Mouse (Mus musculus) cortical plate, adult 2 months (tissue): ENCODE measurements at regions not wholly inside any gene's neighbourhood (a gene's known extent, or its start where the extent isn't known, plus 50 kb on each side); places are given as distances from the start of the nearest gene placed in this dataset.

Experiments
- CTCF ChIP-seq: fragments of 200-500 bp; IDR thresholded peaks from 2 replicates; pipeline ENCODE4 v1.5.1; 2011; ENCODE audit warnings: mild to moderate bottlenecking, control low read depth, low read length; ENCODE audit not compliant: insufficient read depth; ENCODE audit errors: extremely low read depth
- POLR2A ChIP-seq: fragments of 200-500 bp; IDR thresholded peaks from 2 replicates; pipeline ENCODE4 v1.6.1; 2011; ENCODE audit warnings: mild to moderate bottlenecking, low read length, control low read depth; ENCODE audit not compliant: insufficient read depth; ENCODE audit errors: extremely low read depth

DNA sequence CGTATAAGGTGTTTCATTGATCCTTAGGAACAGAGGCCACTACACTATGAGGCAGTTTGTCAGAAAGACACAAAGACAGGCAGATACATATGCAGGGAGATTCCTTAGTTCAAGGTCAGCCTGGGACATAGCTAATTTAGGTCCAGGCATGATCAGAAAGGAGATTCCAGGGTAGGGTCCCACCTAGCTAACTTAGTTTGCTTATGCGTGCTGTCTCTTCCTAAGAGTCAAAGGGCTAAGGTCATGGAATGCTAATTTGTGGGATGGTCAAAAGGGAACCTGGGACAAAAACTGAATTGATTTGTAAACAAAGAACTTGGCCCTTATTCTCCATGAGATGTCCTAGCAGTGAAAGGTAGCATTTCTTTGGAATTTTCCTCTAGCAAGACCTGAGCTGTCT lies 430.3 kb upstream of the B430305J03Rik start:
- TF ChIP-seq CTCF, result no peak
- no peak for TF ChIP-seq POLR2A
